Mouse (Mus musculus) forebrain, embryonic 14.5 days (tissue): ENCODE results near the gene Lingo1. TPM values are rescaled to one million over a fixed set of nuclear protein-coding genes. Genes with fewer than 3 reads are reported as not detected.

Experiments
- ATAC-seq: fragments of 200-750 bp; cut with Nextera tagmentation; 2 replicates; pipeline ENCODE4 v1.8.0; 2017; ENCODE audit warnings: mild to moderate bottlenecking, moderate library complexity
- DNase-seq: peaks from one replicate; pipeline ENCODE4 v3.0.0-alpha.2; 2015; ENCODE audit warnings: low spot score
- H3K27ac ChIP-seq: fragments of 300-500 bp; sonication (generic); 2 replicates; pipeline ENCODE4 v1.5.1; 2014; ENCODE audit warnings: low read depth, mild to moderate bottlenecking, control low read depth, low read length, moderate library complexity
- H3K27me3 ChIP-seq: fragments of 300-500 bp; sonication (generic); replicated peaks from 2 replicates; pipeline ENCODE4 v1.6.1; 2014; ENCODE audit warnings: low read length, control low read depth, mixed read lengths; ENCODE audit not compliant: control insufficient read depth, insufficient read depth
- H3K36me3 ChIP-seq: fragments of 300-500 bp; sonication (generic); 2 replicates; pipeline ENCODE4 v1.6.1; 2014; ENCODE audit warnings: low read length, control low read depth; ENCODE audit not compliant: control insufficient read depth, insufficient read depth
- H3K4me1 ChIP-seq: fragments of 300-500 bp; sonication (generic); 2 replicates; pipeline ENCODE4 v1.6.1; 2014; ENCODE audit warnings: antibody characterized with exemption, low read length, control low read depth; ENCODE audit not compliant: control insufficient read depth, insufficient read depth
- H3K4me2 ChIP-seq: fragments of 300-500 bp; sonication (generic); 2 replicates; pipeline ENCODE4 v1.6.1; 2014; ENCODE audit warnings: mild to moderate bottlenecking, control low read depth, low read length
- H3K4me3 ChIP-seq: fragments of 300-500 bp; sonication (generic); 2 replicates; pipeline ENCODE4 v1.5.1; 2014; ENCODE audit warnings: low read depth, low read length, control low read depth
- H3K9ac ChIP-seq: fragments of 300-500 bp; sonication (generic); 2 replicates; pipeline ENCODE4 v1.6.1; 2014; ENCODE audit warnings: mild to moderate bottlenecking, low read length, control low read depth, moderate library complexity
- H3K9me3 ChIP-seq: fragments of 300-500 bp; sonication (generic); replicated peaks from 2 replicates; pipeline ENCODE4 v1.6.1; 2016; ENCODE audit warnings: low read length, control low read depth, mixed read lengths; ENCODE audit not compliant: control insufficient read depth
- WGBS: fragments of 180-500 bp; shearing (Covaris S2); extraction: QIAGEN DNeasy Blood & Tissue Kit; methylation state at CpG from one replicate; pipeline ENCODE4 v1.1.7; 2014; 5-methylcytosine and 5-hydroxymethylcytosine counted together
- polyA plus RNA-seq: library from polyadenylated mRNA; unstranded; fragments of >200 nt; fragmentation: Nextera tagmentation; extraction: Ambion mirVana; gene quantifications from 2 replicates; pipeline ENCODE4 v1.2.1, GENCODE M21; 2014

The Lingo1 gene
- polyA plus RNA-seq, 1 experiment from 2014 or later, result 19.0 TPM

GRCm38 (mm10) chr9:56744369-56744768 is 51.9 kb downstream of the Lingo1 start:
- ATAC-seq (no peak), DNase-seq (no peak)
- H3K9me3 ChIP-seq, result no peaks in the 10 kb centered on the region
- peaks cover 50% of the 10 kb centered on the region for H3K27me3 ChIP-seq
- H3K4me1 ChIP-seq, result peaks cover 13% of the 10 kb centered on the region
- H3K9ac ChIP-seq, result no peak overlapping the region
- H3K27ac ChIP-seq, result no peak overlapping the region
- no peak overlapping the region for H3K4me2 ChIP-seq
- no peaks in the 10 kb centered on the region for H3K36me3 ChIP-seq
- 39% methylated on average over 5 of the region's 5 CpGs for WGBS
- no peak overlapping the region for H3K4me3 ChIP-seq

- peaks cover 45% of the 10 kb centered on the region for H3K27me3 ChIP-seq
- DNase-seq (peak; percentile 82), ATAC-seq (peak; percentile 85)
- H3K4me1 ChIP-seq, result peaks cover 4% of the 10 kb centered on the region; the same call in 1 of the 2 replicates
- H3K9ac ChIP-seq, result no peak overlapping the region
- H3K27ac ChIP-seq, result no peak overlapping the region
- no peaks in the 10 kb centered on the region for H3K9me3 ChIP-seq
- no peaks in the 10 kb centered on the region for H3K36me3 ChIP-seq
- 43% methylated on average over 5 of the region's 5 CpGs for WGBS
- no peak overlapping the region for H3K4me2 ChIP-seq
- no peak overlapping the region for H3K4me3 ChIP-seq
Measured at GRCm38 (mm10) chr9:56739181-56739737, 57.0 kb downstream of the Lingo1 start.

DNA sequence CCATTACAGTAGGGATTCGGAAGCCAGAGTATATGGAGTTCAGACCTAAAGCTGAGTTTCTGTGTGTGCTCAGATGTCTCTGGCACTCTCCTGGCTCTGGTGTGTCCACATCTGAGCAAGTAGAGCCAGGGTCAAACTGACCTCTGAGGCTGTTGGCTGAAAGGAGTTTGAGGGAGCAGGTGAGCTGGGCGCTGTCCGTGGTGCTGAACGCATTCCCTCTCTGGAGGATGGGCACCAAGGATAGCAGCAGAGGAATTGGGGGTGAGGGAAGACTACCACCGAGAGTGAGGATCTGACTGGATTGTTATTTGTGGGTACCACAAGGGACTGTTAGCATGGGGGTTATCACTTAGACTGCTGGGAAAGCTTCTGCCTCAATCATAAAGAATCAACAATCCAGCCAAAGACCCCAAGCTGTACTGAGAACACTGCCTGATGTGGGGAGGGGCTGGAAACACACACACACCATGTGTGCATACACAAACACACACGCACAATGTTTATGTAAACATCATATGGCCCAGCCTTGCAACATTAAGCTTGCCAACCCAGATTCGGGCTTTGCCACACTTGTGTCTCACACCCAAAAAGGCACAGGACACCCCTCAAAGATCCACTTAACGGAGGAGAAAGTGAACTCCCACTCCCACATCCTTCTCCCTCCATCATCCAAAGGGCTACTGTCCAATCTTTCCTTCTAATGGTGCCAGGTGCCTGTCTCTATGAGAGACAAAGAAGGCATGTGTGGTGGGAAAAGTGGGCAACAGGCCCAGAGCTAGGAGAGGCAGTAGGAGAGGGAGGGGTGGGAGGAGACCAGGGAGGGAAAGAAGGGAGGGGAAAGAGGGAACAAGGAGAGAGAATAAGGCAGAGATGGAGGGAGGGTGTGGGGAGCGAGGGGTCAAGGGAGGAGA is 57.8 kb downstream of the Lingo1 start:
- Histone ChIP-seq H3K9me3 (no peaks in the 10 kb centered on the region), H3K4me2 (no peak overlapping the region), H3K4me3 (no peak overlapping the region), H3K4me1 (peaks cover 4% of the 10 kb centered on the region; the same call in 1 of the 2 replicates), H3K9ac (no peak overlapping the region), H3K36me3 (no peaks in the 10 kb centered on the region), H3K27ac (no peak overlapping the region), H3K27me3 (peaks cover 44% of the 10 kb centered on the region)
- 29% methylated on average over 9 of the region's 9 CpGs for WGBS
- ATAC-seq, result peak; percentile 91
- peak; percentile 92 for DNase-seq

- H3K27ac ChIP-seq, result no peak overlapping the region
- no peak overlapping the region for H3K4me3 ChIP-seq
- ATAC-seq (no peak), DNase-seq (peak; percentile 28)
- WGBS, result 69% methylated on average over 6 of the region's 6 CpGs
- H3K27me3 ChIP-seq, result peaks cover 31% of the 10 kb centered on the region; the same call in 1 of the 2 replicates
- peaks cover 4% of the 10 kb centered on the region; the same call in 1 of the 2 replicates for H3K4me1 ChIP-seq
- H3K36me3 ChIP-seq, result no peaks in the 10 kb centered on the region
- H3K9ac ChIP-seq, result no peak overlapping the region
- H3K9me3 ChIP-seq, result no peaks in the 10 kb centered on the region
- no peak overlapping the region for H3K4me2 ChIP-seq
Measured at GRCm38 (mm10) chr9:56734398-56734797, 61.9 kb downstream of the Lingo1 start.

DNA sequence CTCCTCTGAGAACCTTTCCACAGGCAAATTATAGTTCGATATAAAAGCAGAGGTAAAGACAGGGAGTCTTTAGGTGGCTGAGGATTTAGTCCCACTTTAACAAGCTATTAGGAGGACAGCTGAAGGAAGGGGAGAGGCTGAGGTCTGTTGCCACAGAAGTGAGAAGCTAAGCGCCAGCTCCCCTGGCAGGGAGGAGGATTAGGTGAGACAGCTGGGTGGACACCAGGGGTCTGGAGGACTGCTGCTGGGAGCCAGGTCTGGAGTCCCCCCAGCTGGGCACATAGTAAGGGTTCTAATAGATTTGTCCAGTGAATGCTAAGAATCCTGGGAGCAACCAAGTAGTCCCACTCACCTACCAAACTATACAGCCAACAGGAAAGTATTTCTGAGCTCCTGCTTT is 65.3 kb downstream of the Lingo1 start:
- Histone ChIP-seq H3K9ac (no peak overlapping the region), H3K27ac (no peak overlapping the region), H3K9me3 (no peaks in the 10 kb centered on the region), H3K4me2 (no peak overlapping the region), H3K4me3 (no peak overlapping the region), H3K4me1 (peaks cover 10% of the 10 kb centered on the region), H3K27me3 (peaks cover 32% of the 10 kb centered on the region; the same call in 1 of the 2 replicates), H3K36me3 (no peaks in the 10 kb centered on the region)
- no peak for ATAC-seq
- DNase-seq, result no peak
- WGBS, result 66% methylated on average over 2 of the region's 2 CpGs

- peaks cover 10% of the 10 kb centered on the region for H3K4me1 ChIP-seq
- DNase-seq (no peak), ATAC-seq (no peak)
- H3K4me3 ChIP-seq, result no peak overlapping the region
- H3K9ac ChIP-seq, result no peak overlapping the region
- peaks cover 27% of the 10 kb centered on the region; the same call in 1 of the 2 replicates for H3K27me3 ChIP-seq
- no peaks in the 10 kb centered on the region for H3K36me3 ChIP-seq
- no peaks in the 10 kb centered on the region for H3K9me3 ChIP-seq
- H3K27ac ChIP-seq, result no peak overlapping the region
- 55% methylated on average over 2 of the region's 2 CpGs for whole genome bisulfite sequencing
- H3K4me2 ChIP-seq, result no peak overlapping the region
Measured at GRCm38 (mm10) chr9:56729145-56729544, 67.1 kb downstream of the Lingo1 start.

DNA sequence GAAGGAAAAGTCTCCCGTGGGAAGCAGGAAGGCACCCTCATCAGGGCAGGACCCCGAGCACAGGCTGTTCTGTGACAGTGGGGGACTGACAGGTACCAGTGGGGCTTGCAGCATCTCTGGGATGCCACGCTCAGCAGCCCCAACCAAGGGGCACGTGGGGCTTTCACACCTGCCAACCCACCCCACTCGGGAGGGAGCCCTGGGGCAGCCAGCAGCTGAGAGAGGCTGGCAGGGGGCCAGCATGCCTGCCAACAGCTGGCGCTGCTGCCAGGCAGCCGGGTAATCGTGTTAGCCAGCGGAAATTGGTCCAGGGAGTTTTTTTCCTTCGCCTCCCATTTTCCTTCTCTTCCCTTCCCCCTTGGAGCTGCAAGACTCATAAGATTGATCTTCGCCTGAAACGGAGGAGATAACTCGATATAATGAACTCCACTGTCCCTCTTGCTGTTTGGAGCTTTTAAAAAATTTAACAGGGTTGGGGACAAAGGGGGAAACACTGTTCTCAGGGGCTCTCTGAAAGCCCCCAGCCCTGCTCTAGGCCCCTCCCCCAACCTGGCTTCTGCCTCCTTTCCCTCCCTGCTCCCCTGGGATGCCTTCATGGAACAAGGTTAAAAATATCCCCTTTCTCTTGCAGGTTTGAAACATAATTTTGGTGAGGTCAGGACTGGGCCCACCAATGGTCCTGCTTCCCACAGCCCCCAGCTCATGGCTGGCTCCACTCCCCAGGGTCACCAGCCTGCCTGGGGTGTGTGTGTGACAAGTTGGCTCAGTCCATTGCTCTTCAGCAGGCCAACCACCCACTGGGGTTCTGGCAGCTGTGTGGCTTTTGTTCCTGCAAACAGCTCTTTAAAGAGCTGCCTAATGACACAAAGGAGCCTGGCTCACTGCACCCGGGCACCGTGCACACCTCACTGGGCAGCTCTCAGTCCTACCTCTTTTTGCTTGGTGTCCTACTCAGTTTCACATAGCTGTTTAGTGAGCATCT is 68.3 kb downstream of the Lingo1 start:
- H3K9ac ChIP-seq, result no peak overlapping the region
- H3K4me3 ChIP-seq, result no peak overlapping the region
- no peaks in the 10 kb centered on the region for H3K36me3 ChIP-seq
- DNase-seq (peak; percentile 75), ATAC-seq (peak; percentile 50)
- WGBS, result 27% methylated on average over 15 of the region's 15 CpGs
- H3K4me2 ChIP-seq, result no peak overlapping the region
- H3K9me3 ChIP-seq, result no peaks in the 10 kb centered on the region
- peak overlapping the region; percentile 52; the same call in 1 of the 2 replicates for H3K27ac ChIP-seq
- H3K27me3 ChIP-seq, result 0 out of 2 replicates have a peak, but pooled peaks cover 18% of the 10 kb centered on the region
- H3K4me1 ChIP-seq, result peaks cover 10% of the 10 kb centered on the region

DNA sequence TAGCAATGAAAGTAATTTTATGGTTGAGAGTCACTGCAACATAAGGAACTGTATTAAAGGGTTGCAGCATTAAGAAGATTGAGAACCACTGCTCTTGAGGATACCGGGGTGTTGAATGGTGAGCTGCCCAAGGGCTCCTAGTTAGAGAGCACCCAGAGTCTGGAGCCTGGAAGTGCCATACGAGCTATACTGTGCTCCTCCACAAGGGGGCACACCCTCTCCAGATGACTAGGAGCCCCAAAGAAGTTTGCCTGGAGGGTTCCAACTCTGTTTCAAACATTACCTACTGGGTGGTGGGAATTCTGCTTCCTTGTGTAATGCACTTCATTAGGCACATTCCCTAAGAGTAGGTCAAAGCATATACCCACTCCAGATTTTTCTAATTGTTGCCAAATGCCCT is 70.5 kb downstream of the Lingo1 start:
- Histone ChIP-seq H3K9ac (no peak overlapping the region), H3K4me3 (no peak overlapping the region), H3K4me2 (no peak overlapping the region), H3K27ac (no peak overlapping the region), H3K36me3 (no peaks in the 10 kb centered on the region), H3K4me1 (peaks cover 13% of the 10 kb centered on the region), H3K27me3 (0 out of 2 replicates have a peak, but pooled peaks cover 15% of the 10 kb centered on the region), H3K9me3 (no peaks in the 10 kb centered on the region)
- DNase-seq (peak; percentile 61), ATAC-seq (no peak)
- WGBS, result 30% methylated on average over 2 of the region's 2 CpGs
